ENCODE assay signal across 8 mouse cellular contexts in genomic region chr13:13867078-13867759, GRCm38 (mm10).
DNase-seq lines count a peak whose midpoint lies in the region; ATAC-seq and TF ChIP-seq lines count a peak whose summit lies in the region.
"Had no signal": no experiment of that assay in that cellular context is flagged by ENCODE, and none has a peak within 500 bp of the region (broad histone marks: within the 10 kb centered on the region; RNA-seq: fewer than 3 reads in every experiment).

No protein-coding gene starts in this region.

- no peaks in the 10 kb centered on the region for H3K36me3 ChIP-seq in midbrain, embryonic 11.5 days (ENCODE audit: control insufficient read depth, insufficient read depth, low read length)
- H3K36me3 ChIP-seq in midbrain, embryonic 10.5 days: no peaks in the 10 kb centered on the region
- H3K36me3 ChIP-seq in intestine, postnatal 0 days (ENCODE audit: control insufficient read depth, insufficient read depth): no peaks in the 10 kb centered on the region
- H3K36me3 ChIP-seq: stomach, embryonic 15.5 days had no signal

- no peak overlapping the region for H3K27ac ChIP-seq in midbrain, embryonic 11.5 days (ENCODE audit: low read depth, low read length)
- H3K27ac ChIP-seq in midbrain, embryonic 10.5 days (replicated peaks): no peak overlapping the region
- no peak overlapping the region for H3K27ac ChIP-seq in intestine, postnatal 0 days (ENCODE audit: low read depth, low read length)
- H3K27ac ChIP-seq: stomach, embryonic 15.5 days had no signal

- H3K4me2 ChIP-seq in midbrain, embryonic 11.5 days: no peak overlapping the region
- H3K4me2 ChIP-seq in intestine, postnatal 0 days (replicated peaks; ENCODE audit: low read depth): no peak overlapping the region
- H3K4me2 ChIP-seq: stomach, embryonic 15.5 days had no signal

- H3K4me3 ChIP-seq in midbrain, embryonic 11.5 days (ENCODE audit: low read depth, low read length): no peak overlapping the region
- H3K4me3 ChIP-seq in midbrain, embryonic 10.5 days: no peak overlapping the region
- no peak overlapping the region for H3K4me3 ChIP-seq in intestine, postnatal 0 days (ENCODE audit: low read depth, low read length)
- H3K4me3 ChIP-seq: stomach, embryonic 15.5 days had no signal

- H3K4me1 ChIP-seq in midbrain, embryonic 11.5 days (ENCODE audit: control insufficient read depth, insufficient read depth, low read length): no peaks in the 10 kb centered on the region
- peaks cover 3% of the 10 kb centered on the region; the same call in 1 of the 2 replicates for H3K4me1 ChIP-seq in midbrain, embryonic 10.5 days
- no peaks in the 10 kb centered on the region for H3K4me1 ChIP-seq in intestine, postnatal 0 days (replicated peaks; ENCODE audit: control insufficient read depth, insufficient read depth, low read length)
- H3K4me1 ChIP-seq: stomach, embryonic 15.5 days had no signal

- DNase-seq in midbrain, embryonic 11.5 days (ENCODE audit: low spot score, missing footprints): no peak
- no peak for DNase-seq in midbrain, embryonic 10.5 days (ENCODE audit: low spot score)
- DNase-seq in c-Kit-positive CD71-positive TER-119-positive erythroid progenitor cells, embryonic 14.5 days (ENCODE audit: low spot score): peak; percentile 8
- DNase-seq in retina, postnatal 1 day: peak; percentile 59
- no peak for DNase-seq in cerebellum, adult 18-20 months
- no peak for DNase-seq in layer of hippocampus, adult 18-20 months (ENCODE audit: low spot score in 2 of 2)

- H3K9me3 ChIP-seq in midbrain, embryonic 11.5 days (ENCODE audit: control insufficient read depth, low read length): no peaks in the 10 kb centered on the region
- no peaks in the 10 kb centered on the region for H3K9me3 ChIP-seq in midbrain, embryonic 10.5 days (replicated peaks)
- no peaks in the 10 kb centered on the region for H3K9me3 ChIP-seq in intestine, postnatal 0 days (ENCODE audit: control insufficient read depth)
- H3K9me3 ChIP-seq: stomach, embryonic 15.5 days had no signal

- H3K9ac ChIP-seq in midbrain, embryonic 11.5 days (ENCODE audit: low read length): no peak overlapping the region
- no peak overlapping the region for H3K9ac ChIP-seq in intestine, postnatal 0 days (ENCODE audit: low read depth, low read length)
- H3K9ac ChIP-seq: stomach, embryonic 15.5 days had no signal

- 84% methylated on average over 2 of the region's 2 CpGs for WGBS in midbrain, embryonic 11.5 days
- 79% methylated on average over 2 of the region's 2 CpGs for WGBS in midbrain, embryonic 10.5 days
- 76% methylated on average over 2 of the region's 2 CpGs for WGBS in intestine, postnatal 0 days

- TF ChIP-seq CTCF in intestine, postnatal 0 days (IDR thresholded peaks at IDR 0.05; ENCODE audit: low read depth): no peak

- no peaks in the 10 kb centered on the region for H3K27me3 ChIP-seq in midbrain, embryonic 11.5 days (ENCODE audit: control insufficient read depth, insufficient read depth, low read length)
- H3K27me3 ChIP-seq in midbrain, embryonic 10.5 days (ENCODE audit: low read depth, poor library complexity, severe bottlenecking): no peaks in the 10 kb centered on the region
- H3K27me3 ChIP-seq in intestine, postnatal 0 days (replicated peaks; ENCODE audit: control insufficient read depth, insufficient read depth, low read length): no peaks in the 10 kb centered on the region
- H3K27me3 ChIP-seq: stomach, embryonic 15.5 days had no signal

- peak; percentile 63; the same call in 1 of the 2 replicates for ATAC-seq in midbrain, embryonic 11.5 days (ENCODE audit: low FRiP score)
- peak; percentile 61 for ATAC-seq in intestine, postnatal 0 days

Comparison
In these comparisons a context has a peak if more than half of its experiments do, and no peak if none do; other contexts are left out.
1. DNase-seq: peak in c-Kit-positive CD71-positive TER-119-positive erythroid progenitor cells, embryonic 14.5 days (single experiment) and retina, postnatal 1 day (single experiment); none in midbrain, embryonic 11.5 days (single experiment), midbrain, embryonic 10.5 days (single experiment), cerebellum, adult 18-20 months (0 of 2) and layer of hippocampus, adult 18-20 months (0 of 2).